Mouse (Mus musculus): ENCODE measurements around the gene Gjc1. TPM values are rescaled to one million over a fixed set of nuclear protein-coding genes. Genes with fewer than 3 reads are reported as not detected.

The Gjc1 gene
- 16.1 and 18.8 TPM in 2 replicates for polyA plus RNA-seq (2015; fragmentation: Nextera tagmentation; extraction: Ambion mirVana)

GRCm38 (mm10) chr11:102819021-102819782 lies at the start of gene Gjc1:
TSS of gene Gjc1 (minus strand) at chr11:102819700.
- Histone ChIP-seq H3K27me3 (replicated peaks; ENCODE audit: control insufficient read depth, insufficient read depth, low read length) (peaks cover 40% of the 10 kb centered on the region), H3K9ac (ENCODE audit: low read depth, low read length) (peak within 1 kb of the TSS; percentile 73), H3K4me2 (replicated peaks; ENCODE audit: low read depth) (peak within 1 kb of the TSS; percentile 77), H3K36me3 (ENCODE audit: control insufficient read depth, insufficient read depth) (no peaks in the 10 kb centered on the region), H3K27ac (ENCODE audit: low read depth, low read length) (peak within 1 kb of the TSS; percentile 88), H3K9me3 (ENCODE audit: control insufficient read depth) (no peaks in the 10 kb centered on the region), H3K4me1 (replicated peaks; ENCODE audit: control insufficient read depth, insufficient read depth, low read length) (no peaks in the 10 kb centered on the region), H3K4me3 (ENCODE audit: low read depth, low read length) (peak within 1 kb of the TSS; percentile 70)
- under 1% methylated on average over 81 of the region's 97 CpGs for WGBS
- peak; percentile 47 for TF ChIP-seq CTCF (IDR thresholded peaks at IDR 0.05; ENCODE audit: low read depth)
- peak; percentile 59 for ATAC-seq

GRCm38 (mm10) chr11:102864272-102864671 lies 44.8 kb upstream of the Gjc1 start:
- H3K36me3 ChIP-seq (ENCODE audit: control insufficient read depth, insufficient read depth) = peaks cover 72% of the 10 kb centered on the region
- no peak for ATAC-seq
- H3K27ac ChIP-seq (ENCODE audit: low read depth, low read length) = no peak overlapping the region
- no peaks in the 10 kb centered on the region for H3K9me3 ChIP-seq (ENCODE audit: control insufficient read depth)
- WGBS = 32% methylated on average over 4 of the region's 4 CpGs
- H3K4me1 ChIP-seq (replicated peaks; ENCODE audit: control insufficient read depth, insufficient read depth, low read length) = no peaks in the 10 kb centered on the region
- TF ChIP-seq CTCF (IDR thresholded peaks at IDR 0.05; ENCODE audit: low read depth) = peak; percentile 82
- no peaks in the 10 kb centered on the region for H3K27me3 ChIP-seq (replicated peaks; ENCODE audit: control insufficient read depth, insufficient read depth, low read length)
- H3K4me2 ChIP-seq (replicated peaks; ENCODE audit: low read depth) = no peak overlapping the region
- H3K4me3 ChIP-seq (ENCODE audit: low read depth, low read length) = no peak overlapping the region
- H3K9ac ChIP-seq (ENCODE audit: low read depth, low read length) = no peak overlapping the region

- H3K36me3 ChIP-seq (ENCODE audit: control insufficient read depth, insufficient read depth) = peaks cover 76% of the 10 kb centered on the region
- no peaks in the 10 kb centered on the region for H3K27me3 ChIP-seq (replicated peaks; ENCODE audit: control insufficient read depth, insufficient read depth, low read length)
- H3K4me3 ChIP-seq (ENCODE audit: low read depth, low read length) = no peak overlapping the region
- H3K9me3 ChIP-seq (ENCODE audit: control insufficient read depth) = no peaks in the 10 kb centered on the region
- H3K4me1 ChIP-seq (replicated peaks; ENCODE audit: control insufficient read depth, insufficient read depth, low read length) = no peaks in the 10 kb centered on the region
- ATAC-seq = no peak
- no peak for TF ChIP-seq CTCF (IDR thresholded peaks at IDR 0.05; ENCODE audit: low read depth)
- 90% methylated on average over 8 of the region's 8 CpGs for WGBS
- H3K4me2 ChIP-seq (replicated peaks; ENCODE audit: low read depth) = no peak overlapping the region
- no peak overlapping the region for H3K27ac ChIP-seq (ENCODE audit: low read depth, low read length)
- H3K9ac ChIP-seq (ENCODE audit: low read depth, low read length) = no peak overlapping the region
Observed at GRCm38 (mm10) chr11:102859933-102860332, 40.4 kb upstream of the Gjc1 start.

GRCm38 (mm10) chr11:102858951-102859350 lies 39.5 kb upstream of the Gjc1 start:
- Histone ChIP-seq H3K9me3 (ENCODE audit: control insufficient read depth) (no peaks in the 10 kb centered on the region), H3K4me3 (ENCODE audit: low read depth, low read length) (no peak overlapping the region), H3K27ac (ENCODE audit: low read depth, low read length) (no peak overlapping the region), H3K36me3 (ENCODE audit: control insufficient read depth, insufficient read depth) (peaks cover 80% of the 10 kb centered on the region), H3K27me3 (replicated peaks; ENCODE audit: control insufficient read depth, insufficient read depth, low read length) (no peaks in the 10 kb centered on the region), H3K4me1 (replicated peaks; ENCODE audit: control insufficient read depth, insufficient read depth, low read length) (no peaks in the 10 kb centered on the region), H3K9ac (ENCODE audit: low read depth, low read length) (no peak overlapping the region), H3K4me2 (replicated peaks; ENCODE audit: low read depth) (no peak overlapping the region)
- no peak for ATAC-seq
- no peak for TF ChIP-seq CTCF (IDR thresholded peaks at IDR 0.05; ENCODE audit: low read depth)
- WGBS = 97% methylated on average over 11 of the region's 11 CpGs

GRCm38 (mm10) chr11:102855941-102856340 lies 36.4 kb upstream of the Gjc1 start:
- H3K36me3 ChIP-seq (ENCODE audit: control insufficient read depth, insufficient read depth) = peaks cover 74% of the 10 kb centered on the region
- H3K27ac ChIP-seq (ENCODE audit: low read depth, low read length) = no peak overlapping the region
- ATAC-seq = no peak
- H3K4me3 ChIP-seq (ENCODE audit: low read depth, low read length) = no peak overlapping the region
- TF ChIP-seq CTCF (IDR thresholded peaks at IDR 0.05; ENCODE audit: low read depth) = no peak
- no peak overlapping the region for H3K4me2 ChIP-seq (replicated peaks; ENCODE audit: low read depth)
- H3K27me3 ChIP-seq (replicated peaks; ENCODE audit: control insufficient read depth, insufficient read depth, low read length) = no peaks in the 10 kb centered on the region
- H3K4me1 ChIP-seq (replicated peaks; ENCODE audit: control insufficient read depth, insufficient read depth, low read length) = no peaks in the 10 kb centered on the region
- whole genome bisulfite sequencing = 80% methylated on average over 6 of the region's 6 CpGs
- H3K9me3 ChIP-seq (ENCODE audit: control insufficient read depth) = no peaks in the 10 kb centered on the region
- H3K9ac ChIP-seq (ENCODE audit: low read depth, low read length) = no peak overlapping the region

GRCm38 (mm10) chr11:102853760-102854159 lies 34.3 kb upstream of the Gjc1 start:
- H3K4me1 ChIP-seq (replicated peaks; ENCODE audit: control insufficient read depth, insufficient read depth, low read length) = no peaks in the 10 kb centered on the region
- no peaks in the 10 kb centered on the region for H3K9me3 ChIP-seq (ENCODE audit: control insufficient read depth)
- no peak for ATAC-seq
- no peak overlapping the region for H3K4me2 ChIP-seq (replicated peaks; ENCODE audit: low read depth)
- H3K4me3 ChIP-seq (ENCODE audit: low read depth, low read length) = no peak overlapping the region
- H3K27ac ChIP-seq (ENCODE audit: low read depth, low read length) = no peak overlapping the region
- H3K36me3 ChIP-seq (ENCODE audit: control insufficient read depth, insufficient read depth) = peaks cover 72% of the 10 kb centered on the region
- no peak overlapping the region for H3K9ac ChIP-seq (ENCODE audit: low read depth, low read length)
- TF ChIP-seq CTCF (IDR thresholded peaks at IDR 0.05; ENCODE audit: low read depth) = peak; percentile 51
- no peaks in the 10 kb centered on the region for H3K27me3 ChIP-seq (replicated peaks; ENCODE audit: control insufficient read depth, insufficient read depth, low read length)
